Mouse (Mus musculus): ENCODE results near the gene Il15ra. TPM values are rescaled to one million over a fixed set of nuclear protein-coding genes. Genes with fewer than 3 reads are reported as not detected.

Il15ra gene
- polyA plus RNA-seq, 1 experiment from 2014 or later: 4.9 TPM

- Histone ChIP-seq H3K4me1 (replicated peaks; ENCODE audit: control insufficient read depth, insufficient read depth, low read length) (0 out of 2 replicates have a peak, but pooled peaks cover 4% of the 10 kb centered on the region), H3K4me2 (replicated peaks; ENCODE audit: low read depth) (no peak overlapping the region), H3K27me3 (replicated peaks; ENCODE audit: control insufficient read depth, insufficient read depth, low read length) (no peaks in the 10 kb centered on the region), H3K9ac (ENCODE audit: low read depth, low read length) (no peak overlapping the region), H3K27ac (ENCODE audit: low read depth, low read length) (no peak overlapping the region), H3K36me3 (ENCODE audit: control insufficient read depth, insufficient read depth) (no peaks in the 10 kb centered on the region), H3K9me3 (ENCODE audit: control insufficient read depth) (no peaks in the 10 kb centered on the region), H3K4me3 (ENCODE audit: low read depth, low read length) (no peak overlapping the region)
- no peak for TF ChIP-seq CTCF (IDR thresholded peaks at IDR 0.05; ENCODE audit: low read depth)
- ATAC-seq: no peak
- 76% methylated on average over 4 of the region's 4 CpGs for WGBS
Observed at GRCm38 (mm10) chr2:11714535-11714934, 9.4 kb downstream of the Il15ra start.

- H3K4me2 ChIP-seq (replicated peaks; ENCODE audit: low read depth): no peak overlapping the region
- ATAC-seq: no peak
- H3K36me3 ChIP-seq (ENCODE audit: control insufficient read depth, insufficient read depth): no peaks in the 10 kb centered on the region
- H3K4me1 ChIP-seq (replicated peaks; ENCODE audit: control insufficient read depth, insufficient read depth, low read length): no peaks in the 10 kb centered on the region
- 90% methylated on average over 2 of the region's 2 CpGs for WGBS
- H3K9ac ChIP-seq (ENCODE audit: low read depth, low read length): no peak overlapping the region
- no peak for TF ChIP-seq CTCF (IDR thresholded peaks at IDR 0.05; ENCODE audit: low read depth)
- H3K27me3 ChIP-seq (replicated peaks; ENCODE audit: control insufficient read depth, insufficient read depth, low read length): no peaks in the 10 kb centered on the region
- H3K9me3 ChIP-seq (ENCODE audit: control insufficient read depth): no peaks in the 10 kb centered on the region
- no peak overlapping the region for H3K4me3 ChIP-seq (ENCODE audit: low read depth, low read length)
- H3K27ac ChIP-seq (ENCODE audit: low read depth, low read length): no peak overlapping the region
Observed at GRCm38 (mm10) chr2:11718573-11718972, 13.5 kb downstream of the Il15ra start.

GRCm38 (mm10) chr2:11722564-11722963 lies 17.5 kb downstream of the Il15ra start:
- 88% methylated on average over 9 of the region's 9 CpGs for WGBS
- no peak for ATAC-seq
- H3K27me3 ChIP-seq (replicated peaks; ENCODE audit: control insufficient read depth, insufficient read depth, low read length): no peaks in the 10 kb centered on the region
- no peak for TF ChIP-seq CTCF (IDR thresholded peaks at IDR 0.05; ENCODE audit: low read depth)
- no peak overlapping the region for H3K9ac ChIP-seq (ENCODE audit: low read depth, low read length)
- no peak overlapping the region for H3K4me3 ChIP-seq (ENCODE audit: low read depth, low read length)
- no peaks in the 10 kb centered on the region for H3K4me1 ChIP-seq (replicated peaks; ENCODE audit: control insufficient read depth, insufficient read depth, low read length)
- no peak overlapping the region for H3K27ac ChIP-seq (ENCODE audit: low read depth, low read length)
- H3K9me3 ChIP-seq (ENCODE audit: control insufficient read depth): no peaks in the 10 kb centered on the region
- H3K36me3 ChIP-seq (ENCODE audit: control insufficient read depth, insufficient read depth): no peaks in the 10 kb centered on the region
- H3K4me2 ChIP-seq (replicated peaks; ENCODE audit: low read depth): no peak overlapping the region

- Histone ChIP-seq H3K4me3 (ENCODE audit: low read depth, low read length) (no peak overlapping the region), H3K36me3 (ENCODE audit: control insufficient read depth, insufficient read depth) (no peaks in the 10 kb centered on the region), H3K9me3 (ENCODE audit: control insufficient read depth) (no peaks in the 10 kb centered on the region), H3K4me2 (replicated peaks; ENCODE audit: low read depth) (no peak overlapping the region), H3K9ac (ENCODE audit: low read depth, low read length) (no peak overlapping the region), H3K4me1 (replicated peaks; ENCODE audit: control insufficient read depth, insufficient read depth, low read length) (no peaks in the 10 kb centered on the region), H3K27ac (ENCODE audit: low read depth, low read length) (no peak overlapping the region), H3K27me3 (replicated peaks; ENCODE audit: control insufficient read depth, insufficient read depth, low read length) (no peaks in the 10 kb centered on the region)
- ATAC-seq: no peak
- 86% methylated on average over 5 of the region's 5 CpGs for WGBS
- TF ChIP-seq CTCF (IDR thresholded peaks at IDR 0.05; ENCODE audit: low read depth): no peak
Observed at GRCm38 (mm10) chr2:11727574-11727973, 22.5 kb downstream of the Il15ra start.

GRCm38 (mm10) chr2:11729091-11729490 lies 24.0 kb downstream of the Il15ra start:
- ATAC-seq: no peak
- no peak overlapping the region for H3K4me3 ChIP-seq (ENCODE audit: low read depth, low read length)
- H3K4me2 ChIP-seq (replicated peaks; ENCODE audit: low read depth): no peak overlapping the region
- no peak for TF ChIP-seq CTCF (IDR thresholded peaks at IDR 0.05; ENCODE audit: low read depth)
- H3K9me3 ChIP-seq (ENCODE audit: control insufficient read depth): no peaks in the 10 kb centered on the region
- 45% methylated on average over 3 of the region's 3 CpGs for WGBS
- H3K36me3 ChIP-seq (ENCODE audit: control insufficient read depth, insufficient read depth): no peaks in the 10 kb centered on the region
- no peak overlapping the region for H3K27ac ChIP-seq (ENCODE audit: low read depth, low read length)
- H3K27me3 ChIP-seq (replicated peaks; ENCODE audit: control insufficient read depth, insufficient read depth, low read length): no peaks in the 10 kb centered on the region
- no peaks in the 10 kb centered on the region for H3K4me1 ChIP-seq (replicated peaks; ENCODE audit: control insufficient read depth, insufficient read depth, low read length)
- H3K9ac ChIP-seq (ENCODE audit: low read depth, low read length): no peak overlapping the region

- no peaks in the 10 kb centered on the region for H3K36me3 ChIP-seq (ENCODE audit: control insufficient read depth, insufficient read depth)
- TF ChIP-seq CTCF (IDR thresholded peaks at IDR 0.05; ENCODE audit: low read depth): no peak
- no peak overlapping the region for H3K27ac ChIP-seq (ENCODE audit: low read depth, low read length)
- no peaks in the 10 kb centered on the region for H3K9me3 ChIP-seq (ENCODE audit: control insufficient read depth)
- no peak for ATAC-seq
- no peaks in the 10 kb centered on the region for H3K4me1 ChIP-seq (replicated peaks; ENCODE audit: control insufficient read depth, insufficient read depth, low read length)
- no peaks in the 10 kb centered on the region for H3K27me3 ChIP-seq (replicated peaks; ENCODE audit: control insufficient read depth, insufficient read depth, low read length)
- WGBS: 74% methylated on average over 5 of the region's 5 CpGs
- no peak overlapping the region for H3K4me3 ChIP-seq (ENCODE audit: low read depth, low read length)
- H3K4me2 ChIP-seq (replicated peaks; ENCODE audit: low read depth): no peak overlapping the region
- H3K9ac ChIP-seq (ENCODE audit: low read depth, low read length): no peak overlapping the region
Observed at GRCm38 (mm10) chr2:11732978-11733377, 27.9 kb downstream of the Il15ra start.

GRCm38 (mm10) chr2:11735853-11736252 lies 30.8 kb downstream of the Il15ra start:
- Histone ChIP-seq H3K4me1 (replicated peaks; ENCODE audit: control insufficient read depth, insufficient read depth, low read length) (no peaks in the 10 kb centered on the region), H3K4me3 (ENCODE audit: low read depth, low read length) (no peak overlapping the region), H3K27ac (ENCODE audit: low read depth, low read length) (no peak overlapping the region), H3K9ac (ENCODE audit: low read depth, low read length) (no peak overlapping the region), H3K27me3 (replicated peaks; ENCODE audit: control insufficient read depth, insufficient read depth, low read length) (no peaks in the 10 kb centered on the region), H3K36me3 (ENCODE audit: control insufficient read depth, insufficient read depth) (peaks cover 9% of the 10 kb centered on the region), H3K9me3 (ENCODE audit: control insufficient read depth) (no peaks in the 10 kb centered on the region), H3K4me2 (replicated peaks; ENCODE audit: low read depth) (0 out of 2 replicates have a peak overlapping the region, but pooled peaks have one; percentile 1)
- no peak for ATAC-seq
- WGBS: 69% methylated on average over 6 of the region's 6 CpGs
- no peak for TF ChIP-seq CTCF (IDR thresholded peaks at IDR 0.05; ENCODE audit: low read depth)
